Mouse (Mus musculus): ENCODE measurements around the gene Ano9. TPM values are rescaled to one million over a fixed set of nuclear protein-coding genes. Genes with fewer than 3 reads are reported as not detected.

Gene Ano9
- polyA plus RNA-seq, 1 experiment, result 22.1 TPM

DNA sequence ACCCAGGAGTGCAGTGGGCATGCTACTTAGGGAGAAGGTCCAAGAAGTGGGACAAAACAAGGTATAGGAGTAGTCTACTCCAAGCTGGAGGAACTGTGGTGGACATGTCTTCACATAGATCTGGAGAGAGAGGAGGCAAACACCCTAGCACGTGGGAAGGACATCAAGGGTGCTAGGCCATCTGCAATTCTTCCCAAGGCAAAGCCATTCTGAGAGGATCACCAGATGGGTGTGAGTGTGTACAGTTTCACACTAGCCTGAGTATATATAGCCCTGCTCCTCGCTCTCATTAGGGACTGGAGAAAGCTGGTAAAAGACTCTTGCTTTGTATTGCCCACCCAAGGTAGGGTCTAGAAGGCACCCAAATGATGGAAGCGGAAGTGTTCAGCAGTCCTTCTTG is 54.3 kb downstream of the Ano9 start:
- no peak for TF ChIP-seq EP300 (IDR thresholded peaks at IDR 0.05; ENCODE audit: insufficient read depth, low read depth, low read length)
- H3K4me3 ChIP-seq (ENCODE audit: low read depth, low read length), result no peak overlapping the region
- H3K9ac ChIP-seq (ENCODE audit: low read depth, poor library complexity, severe bottlenecking), result no peak overlapping the region
- peaks cover 15% of the 10 kb centered on the region for H3K36me3 ChIP-seq (ENCODE audit: control insufficient read depth, insufficient read depth, low read length, poor library complexity, severe bottlenecking)
- no peaks in the 10 kb centered on the region for H3K27me3 ChIP-seq (ENCODE audit: control insufficient read depth, insufficient read depth, low read length, poor library complexity, severe bottlenecking)
- H3K4me1 ChIP-seq (ENCODE audit: control insufficient read depth, insufficient read depth, low read length), result peaks cover 10% of the 10 kb centered on the region
- no peaks in the 10 kb centered on the region for H3K9me3 ChIP-seq (replicated peaks; ENCODE audit: control insufficient read depth, insufficient read depth, low read length, poor library complexity, severe bottlenecking)
- no peak overlapping the region for H3K27ac ChIP-seq (ENCODE audit: insufficient read depth, low read length)

- no peak overlapping the region for H3K4me3 ChIP-seq (ENCODE audit: low read depth, low read length)
- H3K27me3 ChIP-seq (ENCODE audit: control insufficient read depth, insufficient read depth, low read length, poor library complexity, severe bottlenecking), result no peaks in the 10 kb centered on the region
- H3K36me3 ChIP-seq (ENCODE audit: control insufficient read depth, insufficient read depth, low read length, poor library complexity, severe bottlenecking), result peaks cover 10% of the 10 kb centered on the region
- H3K9me3 ChIP-seq (replicated peaks; ENCODE audit: control insufficient read depth, insufficient read depth, low read length, poor library complexity, severe bottlenecking), result no peaks in the 10 kb centered on the region
- no peak overlapping the region for H3K27ac ChIP-seq (ENCODE audit: insufficient read depth, low read length)
- no peak for TF ChIP-seq POLR2A (IDR thresholded peaks at IDR 0.05; ENCODE audit: insufficient read depth, low read length)
- no peak for TF ChIP-seq EP300 (IDR thresholded peaks at IDR 0.05; ENCODE audit: insufficient read depth, low read depth, low read length)
- TF ChIP-seq CTCF (IDR thresholded peaks at IDR 0.05; ENCODE audit: low read depth, low read length), result no peak
- no peak overlapping the region for H3K9ac ChIP-seq (ENCODE audit: low read depth, poor library complexity, severe bottlenecking)
- peaks cover 10% of the 10 kb centered on the region for H3K4me1 ChIP-seq (ENCODE audit: control insufficient read depth, insufficient read depth, low read length)
Measured at GRCm38 (mm10) chr7:141062525-141062924, 55.1 kb downstream of the Ano9 start.

- peak overlapping the region; percentile 64 for H3K4me3 ChIP-seq (ENCODE audit: low read depth, low read length)
- no peaks in the 10 kb centered on the region for H3K27me3 ChIP-seq (ENCODE audit: control insufficient read depth, insufficient read depth, low read length, poor library complexity, severe bottlenecking)
- H3K36me3 ChIP-seq (ENCODE audit: control insufficient read depth, insufficient read depth, low read length, poor library complexity, severe bottlenecking), result peaks cover 10% of the 10 kb centered on the region
- peaks cover 11% of the 10 kb centered on the region for H3K4me1 ChIP-seq (ENCODE audit: control insufficient read depth, insufficient read depth, low read length)
- no peak for TF ChIP-seq EP300 (IDR thresholded peaks at IDR 0.05; ENCODE audit: insufficient read depth, low read depth, low read length)
- no peak for TF ChIP-seq POLR2A (IDR thresholded peaks at IDR 0.05; ENCODE audit: insufficient read depth, low read length)
- no peak for TF ChIP-seq CTCF (IDR thresholded peaks at IDR 0.05; ENCODE audit: low read depth, low read length)
- H3K27ac ChIP-seq (ENCODE audit: insufficient read depth, low read length), result no peak overlapping the region
- no peaks in the 10 kb centered on the region for H3K9me3 ChIP-seq (replicated peaks; ENCODE audit: control insufficient read depth, insufficient read depth, low read length, poor library complexity, severe bottlenecking)
- H3K9ac ChIP-seq (ENCODE audit: low read depth, poor library complexity, severe bottlenecking), result peak overlapping the region; percentile 70
Measured at GRCm38 (mm10) chr7:141061269-141061692, 56.3 kb downstream of the Ano9 start.

GRCm38 (mm10) chr7:141060426-141061242 is 57.0 kb downstream of the Ano9 start, which contains the start of gene B4galnt4:
Gene B4galnt4 (plus strand): TSS chr7:141061104.
- Histone ChIP-seq H3K27ac (ENCODE audit: insufficient read depth, low read length) (no peak within 1 kb of the TSS), H3K27me3 (ENCODE audit: control insufficient read depth, insufficient read depth, low read length, poor library complexity, severe bottlenecking) (no peaks in the 10 kb centered on the region), H3K9me3 (replicated peaks; ENCODE audit: control insufficient read depth, insufficient read depth, low read length, poor library complexity, severe bottlenecking) (no peaks in the 10 kb centered on the region), H3K36me3 (ENCODE audit: control insufficient read depth, insufficient read depth, low read length, poor library complexity, severe bottlenecking) (peaks cover 10% of the 10 kb centered on the region), H3K4me3 (ENCODE audit: low read depth, low read length) (peak within 1 kb of the TSS; percentile 64), H3K9ac (ENCODE audit: low read depth, poor library complexity, severe bottlenecking) (peak within 1 kb of the TSS; percentile 70), H3K4me1 (ENCODE audit: control insufficient read depth, insufficient read depth, low read length) (peaks cover 11% of the 10 kb centered on the region)
- peak; percentile 35 for TF ChIP-seq POLR2A (IDR thresholded peaks at IDR 0.05; ENCODE audit: insufficient read depth, low read length)
- 0 out of 2 replicates have a peak, but pooled peaks have one; percentile 4 for TF ChIP-seq EP300 (IDR thresholded peaks at IDR 0.05; ENCODE audit: insufficient read depth, low read depth, low read length)
- no peak for TF ChIP-seq CTCF (IDR thresholded peaks at IDR 0.05; ENCODE audit: low read depth, low read length)

DNA sequence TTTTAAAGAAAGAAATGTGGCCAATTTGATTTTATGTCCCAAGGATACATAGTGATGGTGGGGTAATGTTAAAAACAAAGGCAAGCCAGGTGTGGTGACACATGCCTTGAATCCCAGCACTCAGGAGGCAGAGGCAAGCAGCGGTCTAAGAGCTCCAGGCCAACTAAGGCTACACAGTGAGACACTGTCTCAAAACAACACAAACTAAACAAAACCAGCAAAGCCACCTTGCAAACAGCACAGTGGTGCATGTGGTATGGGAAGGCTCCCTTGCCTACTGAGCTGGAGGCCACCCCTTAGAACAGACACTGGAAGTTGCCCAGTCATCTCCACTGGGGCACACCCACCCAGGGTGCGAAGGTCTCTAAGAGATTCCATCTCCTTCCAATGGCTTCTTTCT is 57.7 kb downstream of the Ano9 start:
- peak overlapping the region; percentile 64 for H3K4me3 ChIP-seq (ENCODE audit: low read depth, low read length)
- H3K9me3 ChIP-seq (replicated peaks; ENCODE audit: control insufficient read depth, insufficient read depth, low read length, poor library complexity, severe bottlenecking), result no peaks in the 10 kb centered on the region
- TF ChIP-seq CTCF (IDR thresholded peaks at IDR 0.05; ENCODE audit: low read depth, low read length), result no peak
- no peak for TF ChIP-seq EP300 (IDR thresholded peaks at IDR 0.05; ENCODE audit: insufficient read depth, low read depth, low read length)
- no peak for TF ChIP-seq POLR2A (IDR thresholded peaks at IDR 0.05; ENCODE audit: insufficient read depth, low read length)
- peaks cover 2% of the 10 kb centered on the region; the same call in 1 of the 2 replicates for H3K36me3 ChIP-seq (ENCODE audit: control insufficient read depth, insufficient read depth, low read length, poor library complexity, severe bottlenecking)
- H3K27me3 ChIP-seq (ENCODE audit: control insufficient read depth, insufficient read depth, low read length, poor library complexity, severe bottlenecking), result no peaks in the 10 kb centered on the region
- no peak overlapping the region for H3K27ac ChIP-seq (ENCODE audit: insufficient read depth, low read length)
- peak overlapping the region; percentile 70; the same call in 1 of the 2 replicates for H3K9ac ChIP-seq (ENCODE audit: low read depth, poor library complexity, severe bottlenecking)
- peaks cover 11% of the 10 kb centered on the region for H3K4me1 ChIP-seq (ENCODE audit: control insufficient read depth, insufficient read depth, low read length)

Data from ES-Bruce4 (cell line).